In the genomic region with DNA sequence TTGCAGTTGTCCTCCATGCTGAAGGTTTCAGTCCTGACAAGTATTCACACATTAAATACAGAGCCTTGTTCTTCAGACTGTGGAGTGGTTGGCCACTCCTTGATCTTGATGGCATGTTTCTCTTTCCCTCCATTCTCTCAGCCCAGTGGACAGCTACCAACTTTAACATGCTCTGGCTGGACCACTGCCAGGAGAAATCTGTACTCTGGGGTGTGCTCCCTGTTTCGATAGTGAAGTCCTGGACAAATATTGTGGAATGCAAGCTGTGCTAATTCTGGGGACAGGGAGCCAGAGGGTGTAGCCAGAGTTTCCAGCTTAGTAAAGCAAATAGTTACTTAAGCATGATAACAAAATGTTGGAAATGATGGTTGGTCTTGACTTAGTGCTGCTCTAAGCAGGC, we compare ENCODE assay signal across 14 mouse cellular contexts. TPM values are rescaled to one million over a fixed set of nuclear protein-coding genes. Genes with fewer than 3 reads are reported as not detected.
DNase-seq lines count a peak whose midpoint lies in the region; ATAC-seq and TF ChIP-seq lines count a peak whose summit lies in the region.
"Had no signal": no experiment of that assay in that cellular context is flagged by ENCODE, and none has a peak within 500 bp of the region (broad histone marks: within the 10 kb centered on the region; RNA-seq: fewer than 3 reads in every experiment).

No protein-coding gene starts in this region.

- TF ChIP-seq EP300 in lung, postnatal 0 days (IDR thresholded peaks at IDR 0.05) = peak; percentile 79

- no peak overlapping the region for H3K4me3 ChIP-seq in heart, embryonic 10.5 days
- H3K4me3 ChIP-seq in heart, embryonic 15.5 days = no peak overlapping the region
- H3K4me3 ChIP-seq in lung, postnatal 0 days (ENCODE audit: low read depth, low read length) = no peak overlapping the region
- H3K4me3 ChIP-seq in hindbrain, embryonic 13.5 days = no peak overlapping the region
- H3K4me3 ChIP-seq: limb, embryonic 13.5 days had no signal

- peak; percentile 67 for ATAC-seq in heart, embryonic 15.5 days (replicated peaks; ENCODE audit: insufficient number of reproducible peaks, insufficient read depth, low FRiP score, low read depth)
- peak; percentile 91 for ATAC-seq in lung, postnatal 0 days
- ATAC-seq in hindbrain, embryonic 13.5 days (ENCODE audit: low FRiP score) = no peak
- no peak for ATAC-seq in megakaryocyte-erythroid progenitor cell, adult 5-6 weeks (replicated peaks; ENCODE audit: low FRiP score, low TSS enrichment, poor library complexity, severe bottlenecking)
- ATAC-seq: CD4-positive, CD25-positive, alpha-beta regulatory T cell, adult 4 months had no signal

- H3K27me3 ChIP-seq in heart, embryonic 10.5 days (ENCODE audit: insufficient read depth, poor library complexity, severe bottlenecking) = no peaks in the 10 kb centered on the region
- no peaks in the 10 kb centered on the region for H3K27me3 ChIP-seq in heart, embryonic 15.5 days
- H3K27me3 ChIP-seq in lung, postnatal 0 days (replicated peaks; ENCODE audit: insufficient read depth, low read length) = no peaks in the 10 kb centered on the region
- no peaks in the 10 kb centered on the region for H3K27me3 ChIP-seq in hindbrain, embryonic 13.5 days
- H3K27me3 ChIP-seq: limb, embryonic 13.5 days had no signal

- H3K36me3 ChIP-seq in heart, embryonic 10.5 days = peaks cover 14% of the 10 kb centered on the region
- H3K36me3 ChIP-seq in heart, embryonic 15.5 days = peaks cover 3% of the 10 kb centered on the region
- H3K36me3 ChIP-seq in lung, postnatal 0 days (ENCODE audit: insufficient read depth, low read length) = no peaks in the 10 kb centered on the region
- H3K36me3 ChIP-seq in hindbrain, embryonic 13.5 days = peaks cover 6% of the 10 kb centered on the region

- peak; percentile 96 for DNase-seq in heart, adult 11 months
- no peak for DNase-seq in heart, embryonic 10.5 days (ENCODE audit: low spot score)
- DNase-seq in brain, adult 2 months (ENCODE audit: low read depth, low spot score) = peak; percentile 10
- peak; percentile 86 for DNase-seq in lung, postnatal 0 days (ENCODE audit: low spot score)
- DNase-seq in natural killer cell, adult 2 months (ENCODE audit: low spot score in 2 of 2) = no peak
- DNase-seq: cerebellum, postnatal 36 days; layer of hippocampus, adult 9-11 months; midbrain, embryonic 14.5 days had no signal

- WGBS in heart, embryonic 10.5 days = 67% methylated on average over 1 of the region's 1 CpGs
- WGBS in heart, embryonic 15.5 days = 20% methylated on average over 1 of the region's 1 CpGs
- 18% methylated on average over 1 of the region's 1 CpGs for WGBS in lung, postnatal 0 days
- 80% methylated on average over 1 of the region's 1 CpGs for WGBS in hindbrain, embryonic 13.5 days

- peaks cover 14% of the 10 kb centered on the region for H3K4me1 ChIP-seq in heart, embryonic 10.5 days
- peaks cover 36% of the 10 kb centered on the region for H3K4me1 ChIP-seq in heart, embryonic 15.5 days (replicated peaks)
- H3K4me1 ChIP-seq in lung, postnatal 0 days (ENCODE audit: insufficient read depth, low read depth, low read length) = no peaks in the 10 kb centered on the region
- 0 out of 2 replicates have a peak, but pooled peaks cover 2% of the 10 kb centered on the region for H3K4me1 ChIP-seq in hindbrain, embryonic 13.5 days (replicated peaks)
- H3K4me1 ChIP-seq: limb, embryonic 13.5 days had no signal

- no peak overlapping the region for H3K9ac ChIP-seq in heart, embryonic 15.5 days
- H3K9ac ChIP-seq in lung, postnatal 0 days (replicated peaks; ENCODE audit: low read depth) = no peak overlapping the region
- no peak overlapping the region for H3K9ac ChIP-seq in hindbrain, embryonic 13.5 days
- H3K9ac ChIP-seq: limb, embryonic 13.5 days had no signal

- no peak for TF ChIP-seq CTCF in lung, postnatal 0 days (IDR thresholded peaks at IDR 0.05)

- no peak overlapping the region for H3K27ac ChIP-seq in heart, embryonic 10.5 days
- peak overlapping the region; percentile 65 for H3K27ac ChIP-seq in heart, embryonic 15.5 days
- H3K27ac ChIP-seq in lung, postnatal 0 days (ENCODE audit: low read length) = peak overlapping the region; percentile 57; the same call in 1 of the 2 replicates
- H3K27ac ChIP-seq in hindbrain, embryonic 13.5 days = no peak overlapping the region
- H3K27ac ChIP-seq: limb, embryonic 13.5 days had no signal

- H3K9me3 ChIP-seq in heart, embryonic 10.5 days = no peaks in the 10 kb centered on the region
- no peaks in the 10 kb centered on the region for H3K9me3 ChIP-seq in heart, embryonic 15.5 days (replicated peaks)
- no peaks in the 10 kb centered on the region for H3K9me3 ChIP-seq in lung, postnatal 0 days (ENCODE audit: low read length)
- H3K9me3 ChIP-seq in hindbrain, embryonic 13.5 days = no peaks in the 10 kb centered on the region
- H3K9me3 ChIP-seq: limb, embryonic 13.5 days had no signal

- no peak overlapping the region for H3K4me2 ChIP-seq in heart, embryonic 15.5 days
- H3K4me2 ChIP-seq in lung, postnatal 0 days (replicated peaks; ENCODE audit: low read depth, low read length) = no peak overlapping the region
- no peak overlapping the region for H3K4me2 ChIP-seq in hindbrain, embryonic 13.5 days
- H3K4me2 ChIP-seq: limb, embryonic 13.5 days had no signal

RNA-seq across cellular contexts. Expression of a gene that starts 24.0 kb away (rescaled TPM):
- 1.1 and 1.9 TPM in 2 replicates for polyA plus RNA-seq in heart, embryonic 10.5 days (2016; fragmentation: Nextera tagmentation; extraction: Ambion mirVana)
- 4.0 and 6.0 TPM in 2 replicates for polyA plus RNA-seq in heart, embryonic 15.5 days (2015; fragmentation: Nextera tagmentation; extraction: Ambion mirVana)
- 5.7 and 6.9 TPM in 2 replicates for polyA plus RNA-seq in lung, postnatal 0 days (2015; fragmentation: Nextera tagmentation; extraction: Ambion mirVana)
- polyA plus RNA-seq in hindbrain, embryonic 13.5 days (2015; fragmentation: Nextera tagmentation; extraction: Ambion mirVana) = 1.8 and 4.3 TPM in 2 replicates
- total RNA-seq in megakaryocyte-erythroid progenitor cell, adult 5-6 weeks (2014; fragmentation: Nextera tagmentation) = 19.5 and 39.2 TPM in 2 replicates
- 12.0 and 14.8 TPM in 2 replicates for total RNA-seq in megakaryocyte-erythroid progenitor cell, adult 5-6 weeks (2017)
- total RNA-seq: neutrophil, adult 5-6 weeks had no signal

RNA-seq across cellular contexts. Expression of a gene that starts 28.5 kb away (rescaled TPM):
- 58.3 and 81.0 TPM in 2 replicates for polyA plus RNA-seq in heart, embryonic 10.5 days (2016; fragmentation: Nextera tagmentation; extraction: Ambion mirVana)
- polyA plus RNA-seq in heart, embryonic 15.5 days (2015; fragmentation: Nextera tagmentation; extraction: Ambion mirVana) = 41.6 and 42.3 TPM in 2 replicates
- 19.1 and 20.9 TPM in 2 replicates for polyA plus RNA-seq in lung, postnatal 0 days (2015; fragmentation: Nextera tagmentation; extraction: Ambion mirVana)
- polyA plus RNA-seq in hindbrain, embryonic 13.5 days (2015; fragmentation: Nextera tagmentation; extraction: Ambion mirVana) = 58.4 and 61.6 TPM in 2 replicates
- total RNA-seq in megakaryocyte-erythroid progenitor cell, adult 5-6 weeks (2014; fragmentation: Nextera tagmentation) = 155 and 223 TPM in 2 replicates
- 308 and 361 TPM in 2 replicates for total RNA-seq in megakaryocyte-erythroid progenitor cell, adult 5-6 weeks (2017)

Comparison
In these comparisons a context has a peak if more than half of its experiments do, and no peak if none do; other contexts are left out.
1. DNase-seq: peak in heart, adult 11 months (single experiment), brain, adult 2 months (single experiment) and lung, postnatal 0 days (single experiment); none in heart, embryonic 10.5 days (single experiment) and natural killer cell, adult 2 months (0 of 2).
2. H3K27ac ChIP-seq: peak in heart, embryonic 15.5 days (single experiment) and lung, postnatal 0 days (single experiment); none in heart, embryonic 10.5 days (single experiment) and hindbrain, embryonic 13.5 days (single experiment).
3. ATAC-seq: peak in heart, embryonic 15.5 days (single experiment) and lung, postnatal 0 days (single experiment); none in hindbrain, embryonic 13.5 days (single experiment) and megakaryocyte-erythroid progenitor cell, adult 5-6 weeks (single experiment).